Comparison of ENCODE assay signal across 12 mouse cellular contexts in the genomic region with DNA sequence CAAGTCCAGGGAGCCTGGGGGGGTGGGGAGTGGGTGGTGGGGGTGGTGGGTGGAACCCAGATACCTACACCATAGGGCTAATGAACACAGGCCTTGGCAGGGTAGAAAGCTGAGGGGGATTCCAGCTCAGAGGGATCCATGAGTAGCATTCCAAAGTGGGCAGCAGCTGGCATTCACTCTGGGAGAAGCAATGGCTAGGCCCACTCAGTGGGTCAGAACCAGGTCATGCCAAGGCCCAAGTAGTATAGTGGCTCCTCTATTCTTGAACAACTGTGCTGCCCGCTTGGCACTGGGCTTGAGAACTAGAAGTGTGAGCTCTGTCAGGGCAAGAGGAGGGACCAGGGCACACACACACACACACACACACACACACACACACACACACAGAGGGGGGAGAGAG. TPM values are rescaled to one million over a fixed set of nuclear protein-coding genes. Genes with fewer than 3 reads are reported as not detected.
DNase-seq lines count a peak whose midpoint lies in the region; ATAC-seq and TF ChIP-seq lines count a peak whose summit lies in the region.
"Had no signal": no experiment of that assay in that cellular context is flagged by ENCODE, and none has a peak within 500 bp of the region (broad histone marks: within the 10 kb centered on the region; RNA-seq: fewer than 3 reads in every experiment).

No protein-coding gene starts in this region.

- H3K9me3 ChIP-seq in lung, postnatal 0 days (ENCODE audit: low read length), result no peaks in the 10 kb centered on the region
- H3K9me3 ChIP-seq in hindbrain, embryonic 16.5 days (ENCODE audit: control insufficient read depth, low read length), result no peaks in the 10 kb centered on the region
- H3K9me3 ChIP-seq in stomach, embryonic 14.5 days (ENCODE audit: control insufficient read depth, low read depth, low read length), result no peaks in the 10 kb centered on the region

- H3K27ac ChIP-seq in lung, postnatal 0 days (ENCODE audit: low read length), result peak overlapping the region; percentile 82
- H3K27ac ChIP-seq in hindbrain, embryonic 16.5 days (ENCODE audit: low read depth, low read length), result peak overlapping the region; percentile 64
- H3K27ac ChIP-seq in stomach, embryonic 14.5 days (ENCODE audit: low read length), result peak overlapping the region; percentile 80; the same call in 1 of the 2 replicates

- H3K36me3 ChIP-seq in lung, postnatal 0 days (ENCODE audit: insufficient read depth, low read length), result no peaks in the 10 kb centered on the region
- H3K36me3 ChIP-seq in hindbrain, embryonic 16.5 days (ENCODE audit: control insufficient read depth, insufficient read depth, low read length), result no peaks in the 10 kb centered on the region
- H3K36me3 ChIP-seq in stomach, embryonic 14.5 days (ENCODE audit: control insufficient read depth, insufficient read depth, low read length), result no peaks in the 10 kb centered on the region

- DNase-seq in cerebellum, adult 9-10 months, result peak; percentile 46
- DNase-seq in cerebellum, postnatal 25 days, result no peak
- DNase-seq in lung, postnatal 0 days (ENCODE audit: low spot score), result no peak
- DNase-seq in lung, postnatal 4 days, result no peak
- no peak for DNase-seq in frontal cortex, postnatal 36 days (ENCODE audit: low spot score in 2 of 2)
- no peak for DNase-seq in ovary, adult 18-20 months (ENCODE audit: low spot score)
- DNase-seq: adrenal gland, postnatal 25 days; cerebellum, adult 8-10 months; kidney, adult 11 months had no signal

- H3K27me3 ChIP-seq in lung, postnatal 0 days (replicated peaks; ENCODE audit: insufficient read depth, low read length), result no peaks in the 10 kb centered on the region
- no peaks in the 10 kb centered on the region for H3K27me3 ChIP-seq in hindbrain, embryonic 16.5 days (replicated peaks; ENCODE audit: control insufficient read depth, insufficient read depth, low read length)
- H3K27me3 ChIP-seq in stomach, embryonic 14.5 days (ENCODE audit: control insufficient read depth, insufficient read depth, low read length), result no peaks in the 10 kb centered on the region

- peaks cover 4% of the 10 kb centered on the region; the same call in 1 of the 2 replicates for H3K4me1 ChIP-seq in lung, postnatal 0 days (ENCODE audit: insufficient read depth, low read depth, low read length)
- H3K4me1 ChIP-seq in hindbrain, embryonic 16.5 days (ENCODE audit: control insufficient read depth, insufficient read depth, low read depth, low read length), result peaks cover 25% of the 10 kb centered on the region
- H3K4me1 ChIP-seq in stomach, embryonic 14.5 days (ENCODE audit: control insufficient read depth, insufficient read depth, low read length), result peaks cover 21% of the 10 kb centered on the region

- no peak for TF ChIP-seq EP300 in lung, postnatal 0 days (IDR thresholded peaks at IDR 0.05)

- WGBS in lung, postnatal 0 days, result 29% methylated on average over 1 of the region's 1 CpGs
- WGBS in hindbrain, embryonic 16.5 days, result 60% methylated on average over 1 of the region's 1 CpGs
- 40% methylated on average over 1 of the region's 1 CpGs for WGBS in stomach, embryonic 14.5 days

- no peak overlapping the region for H3K4me3 ChIP-seq in lung, postnatal 0 days (ENCODE audit: low read depth, low read length)
- H3K4me3 ChIP-seq in hindbrain, embryonic 16.5 days (ENCODE audit: low read length), result no peak overlapping the region
- H3K4me3 ChIP-seq in stomach, embryonic 14.5 days (ENCODE audit: low read depth, low read length), result no peak overlapping the region

- no peak overlapping the region for H3K4me2 ChIP-seq in lung, postnatal 0 days (replicated peaks; ENCODE audit: low read depth, low read length)
- no peak overlapping the region for H3K4me2 ChIP-seq in hindbrain, embryonic 16.5 days (ENCODE audit: low read length)
- no peak overlapping the region for H3K4me2 ChIP-seq in stomach, embryonic 14.5 days (replicated peaks; ENCODE audit: low read depth, low read length)

- no peak for ATAC-seq in lung, postnatal 0 days
- ATAC-seq in hindbrain, embryonic 16.5 days, result peak; percentile 10
- no peak for ATAC-seq in stomach, embryonic 14.5 days (ENCODE audit: insufficient number of reproducible peaks, insufficient read depth, low FRiP score, low read depth)

- no peak for TF ChIP-seq CTCF in lung, postnatal 0 days (IDR thresholded peaks at IDR 0.05)

- H3K9ac ChIP-seq in lung, postnatal 0 days (replicated peaks; ENCODE audit: low read depth), result no peak overlapping the region
- no peak overlapping the region for H3K9ac ChIP-seq in hindbrain, embryonic 16.5 days (ENCODE audit: low read depth, low read length)
- no peak overlapping the region for H3K9ac ChIP-seq in stomach, embryonic 14.5 days (replicated peaks; ENCODE audit: low read depth, low read length)

RNA-seq across cellular contexts. Expression of a gene that starts 10.5 kb away (rescaled TPM):
- polyA plus RNA-seq in lung, postnatal 0 days (2015; fragmentation: Nextera tagmentation; extraction: Ambion mirVana), result 15.3 and 17.0 TPM in 2 replicates
- 96.7 and 102 TPM in 2 replicates for polyA plus RNA-seq in hindbrain, embryonic 16.5 days (2015; fragmentation: Nextera tagmentation; extraction: Ambion mirVana)
- 2.3 TPM in 2 replicates for polyA plus RNA-seq in stomach, embryonic 14.5 days (2014; fragmentation: Nextera tagmentation; extraction: Ambion mirVana)

RNA-seq across cellular contexts. Expression of a gene that starts 20.7 kb away (rescaled TPM):
- polyA plus RNA-seq in lung, postnatal 0 days (2015; fragmentation: Nextera tagmentation; extraction: Ambion mirVana), result not detected in 2 replicates
- 4.9 and 5.6 TPM in 2 replicates for polyA plus RNA-seq in hindbrain, embryonic 16.5 days (2015; fragmentation: Nextera tagmentation; extraction: Ambion mirVana)
- not detected in 2 replicates for polyA plus RNA-seq in stomach, embryonic 14.5 days (2014; fragmentation: Nextera tagmentation; extraction: Ambion mirVana)

RNA-seq across cellular contexts. Expression of a gene that starts 32.6 kb away (rescaled TPM):
- polyA plus RNA-seq in lung, postnatal 0 days (2015; fragmentation: Nextera tagmentation; extraction: Ambion mirVana), result 0.04 TPM in 2 replicates
- polyA plus RNA-seq in hindbrain, embryonic 16.5 days (2015; fragmentation: Nextera tagmentation; extraction: Ambion mirVana), result 3.5 and 3.9 TPM in 2 replicates
- 0.09 and 0.18 TPM in 2 replicates for polyA plus RNA-seq in stomach, embryonic 14.5 days (2014; fragmentation: Nextera tagmentation; extraction: Ambion mirVana)

RNA-seq across cellular contexts. Expression of a gene that starts 47.0 kb away (rescaled TPM):
- polyA plus RNA-seq in lung, postnatal 0 days (2015; fragmentation: Nextera tagmentation; extraction: Ambion mirVana), result 30.0 and 32.4 TPM in 2 replicates
- polyA plus RNA-seq in hindbrain, embryonic 16.5 days (2015; fragmentation: Nextera tagmentation; extraction: Ambion mirVana), result 84.7 and 88.3 TPM in 2 replicates
- 36.3 and 38.4 TPM in 2 replicates for polyA plus RNA-seq in stomach, embryonic 14.5 days (2014; fragmentation: Nextera tagmentation; extraction: Ambion mirVana)

RNA-seq across cellular contexts. Expression of a gene that starts 50.2 kb away (rescaled TPM):
- 0.04 and 0.05 TPM in 2 replicates for polyA plus RNA-seq in lung, postnatal 0 days (2015; fragmentation: Nextera tagmentation; extraction: Ambion mirVana)
- 0.06 TPM in 1 of 2 replicates, not detected in the other for polyA plus RNA-seq in hindbrain, embryonic 16.5 days (2015; fragmentation: Nextera tagmentation; extraction: Ambion mirVana)
- polyA plus RNA-seq in stomach, embryonic 14.5 days (2014; fragmentation: Nextera tagmentation; extraction: Ambion mirVana), result not detected in 2 replicates
- polyA plus RNA-seq: frontal cortex, adult 2 months had no signal
